Mouse (Mus musculus): ENCODE measurements around the gene Ctbp2. TPM values are rescaled to one million over a fixed set of nuclear protein-coding genes. Genes with fewer than 3 reads are reported as not detected.

Ctbp2 gene
- total RNA-seq, 1 experiment from 2014 or later = 45.4 TPM

DNA sequence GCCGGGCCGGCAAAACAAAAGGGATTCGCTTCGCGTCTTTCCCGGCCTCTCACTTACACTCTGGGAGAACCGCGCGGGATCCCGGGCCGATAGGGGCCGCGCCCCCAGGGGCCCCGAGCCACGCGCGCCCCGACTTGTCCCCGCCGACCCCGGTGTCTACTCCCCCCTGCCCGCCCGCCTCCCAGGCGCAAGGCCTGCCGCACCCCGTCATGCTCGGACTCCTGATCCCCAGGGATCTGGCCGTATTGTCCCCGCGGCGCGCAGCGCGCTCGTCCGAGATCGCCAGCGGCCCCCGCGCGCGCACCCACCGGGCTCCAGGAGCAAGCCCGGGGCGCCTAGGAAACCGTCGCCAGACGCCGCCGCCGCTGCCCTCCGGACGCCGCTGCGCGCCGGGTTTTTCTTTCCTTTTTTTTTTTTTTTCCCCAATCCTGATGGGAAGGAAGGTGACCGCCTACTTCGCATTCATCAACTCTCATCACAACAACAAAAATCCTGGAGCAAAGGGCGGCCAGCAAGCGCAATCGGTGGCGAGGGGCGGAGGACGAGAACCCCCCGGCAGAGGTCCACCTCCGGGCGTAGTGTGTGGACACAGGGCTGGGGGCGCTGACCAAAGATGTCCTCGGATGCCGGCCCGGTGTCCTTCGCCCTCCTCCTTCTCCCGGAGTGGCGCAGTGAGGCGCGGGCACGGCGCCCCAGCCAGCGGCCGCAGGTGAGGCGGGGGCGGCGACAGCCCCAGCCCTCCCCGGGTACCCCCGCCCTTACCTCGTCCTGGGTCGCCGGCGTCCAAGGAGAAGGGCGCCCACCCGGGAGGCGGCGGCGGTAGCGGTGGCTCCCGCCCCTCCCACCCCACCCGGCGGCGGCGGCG lies 1.5 kb downstream of the Ctbp2 start:
- no peak for ATAC-seq (replicated peaks in 1 of 2; ENCODE audit: insufficient read depth in 1 of 2, low FRiP score in 2 of 2, low TSS enrichment in 1 of 2, low read depth in 1 of 2, poor library complexity in 2 of 2, severe bottlenecking in 2 of 2)

DNA sequence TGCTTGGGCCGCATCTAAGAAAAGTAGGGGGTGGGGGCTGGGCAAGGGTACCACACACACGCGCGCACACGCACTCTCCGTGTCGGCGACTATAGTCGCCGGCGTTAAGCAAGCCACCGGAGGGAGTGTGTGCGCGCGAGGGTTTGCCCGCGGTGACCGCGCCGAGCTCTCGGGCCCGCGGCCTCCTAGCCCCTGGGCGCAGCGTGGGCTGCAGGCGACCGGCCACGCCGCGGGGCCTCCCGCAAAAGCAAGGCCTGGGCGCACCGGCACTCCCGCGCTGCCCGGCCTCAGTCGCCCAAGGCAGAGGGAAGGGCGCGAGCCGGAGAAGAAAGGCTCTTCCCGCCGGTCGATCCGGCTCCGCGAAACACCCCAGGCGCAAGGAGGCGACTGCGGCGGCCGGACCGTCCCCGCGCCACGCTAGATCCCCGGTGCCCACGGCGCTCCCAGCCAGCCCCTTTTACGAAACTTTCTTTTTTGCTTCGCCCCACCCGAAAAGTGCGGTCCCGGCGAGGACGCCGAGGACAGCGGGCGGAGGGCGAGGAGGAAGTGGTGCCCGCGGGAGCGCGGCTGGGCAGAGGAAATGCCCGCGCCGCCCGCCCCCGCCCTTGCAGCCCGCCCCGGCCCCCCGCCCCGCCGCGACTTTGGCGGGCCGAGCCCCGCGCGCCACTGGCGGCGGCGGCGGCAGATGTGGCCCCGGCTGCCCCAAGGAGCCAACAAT lies 2.3 kb downstream of the Ctbp2 start:
- ATAC-seq (replicated peaks in 1 of 2; ENCODE audit: insufficient read depth in 1 of 2, low FRiP score in 2 of 2, low TSS enrichment in 1 of 2, low read depth in 1 of 2, poor library complexity in 2 of 2, severe bottlenecking in 2 of 2) = no peak

DNA sequence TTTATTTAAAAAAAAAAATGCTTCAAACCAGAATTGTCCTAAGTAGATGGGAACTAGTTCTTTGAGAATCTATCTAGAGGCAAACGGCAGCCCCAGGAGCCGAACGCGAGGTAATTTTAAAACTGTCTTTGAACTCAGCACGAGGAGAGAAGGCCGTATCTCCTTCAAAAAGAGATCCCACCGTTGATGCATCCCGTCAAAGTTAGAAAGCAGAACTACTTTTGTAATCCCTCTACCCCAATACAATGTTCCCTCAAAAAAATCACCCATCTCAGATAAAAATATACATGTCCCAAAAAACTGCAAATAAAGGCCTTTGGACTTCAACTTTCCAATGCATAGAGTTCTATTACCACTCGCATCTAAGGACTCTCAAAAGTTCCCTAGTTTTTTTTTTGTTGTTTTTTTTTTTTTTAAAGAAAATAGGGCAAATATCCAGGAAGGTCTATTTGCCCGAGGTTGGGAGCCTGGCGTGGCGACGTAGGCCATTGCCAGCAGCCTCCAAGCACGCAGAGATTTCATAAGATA lies 3.0 kb downstream of the Ctbp2 start:
- ATAC-seq (replicated peaks in 1 of 2; ENCODE audit: insufficient read depth in 1 of 2, low FRiP score in 2 of 2, low TSS enrichment in 1 of 2, low read depth in 1 of 2, poor library complexity in 2 of 2, severe bottlenecking in 2 of 2) = no peak

DNA sequence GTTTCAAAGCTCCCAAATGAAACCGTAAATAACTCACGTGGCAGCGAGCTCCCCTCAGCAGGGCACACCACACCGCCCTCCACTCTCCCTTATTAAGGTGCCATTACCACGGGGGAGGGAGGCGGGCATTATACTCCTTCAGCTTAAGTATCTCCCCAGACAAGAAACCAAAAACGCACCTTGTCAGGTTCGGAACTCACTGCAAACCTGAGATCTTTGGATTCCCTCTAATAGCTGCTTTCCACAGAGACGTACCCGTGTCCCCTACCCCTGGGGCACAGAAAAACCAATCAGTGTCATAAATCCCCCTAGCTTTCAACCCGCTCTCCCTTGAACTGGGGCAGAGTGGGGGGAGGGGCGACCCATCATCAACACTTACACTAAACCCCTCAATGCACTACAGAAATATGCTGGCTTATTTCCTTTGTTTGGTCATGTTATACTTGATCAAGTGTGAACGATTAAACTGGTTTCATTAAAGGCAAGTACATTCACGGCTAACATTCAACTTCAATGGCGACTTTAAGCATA lies 3.9 kb downstream of the Ctbp2 start:
- ATAC-seq (replicated peaks in 1 of 2; ENCODE audit: insufficient read depth in 1 of 2, low FRiP score in 2 of 2, low TSS enrichment in 1 of 2, low read depth in 1 of 2, poor library complexity in 2 of 2, severe bottlenecking in 2 of 2) = no peak

DNA sequence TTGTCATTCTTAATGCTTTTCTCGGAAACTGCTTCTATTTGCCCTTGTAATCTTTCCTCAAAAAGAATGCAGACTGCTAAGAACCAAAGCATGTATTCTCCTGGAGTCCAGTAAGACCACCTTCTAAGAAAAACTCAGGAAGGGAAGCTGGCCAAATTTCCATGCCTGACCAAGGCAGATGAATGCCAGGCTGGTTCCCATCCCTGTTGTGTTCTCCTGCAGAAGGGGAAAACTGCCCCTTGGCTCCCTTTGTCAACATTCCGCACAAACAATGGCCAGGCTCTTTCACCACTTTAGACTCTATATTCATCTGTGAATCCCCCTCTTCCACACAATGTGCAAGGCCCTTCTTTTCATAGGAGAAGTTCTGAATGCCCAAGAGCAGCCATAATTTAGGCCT lies 6.3 kb downstream of the Ctbp2 start:
- no peak for ATAC-seq (replicated peaks in 1 of 2; ENCODE audit: insufficient read depth in 1 of 2, low FRiP score in 2 of 2, low TSS enrichment in 1 of 2, low read depth in 1 of 2, poor library complexity in 2 of 2, severe bottlenecking in 2 of 2)

DNA sequence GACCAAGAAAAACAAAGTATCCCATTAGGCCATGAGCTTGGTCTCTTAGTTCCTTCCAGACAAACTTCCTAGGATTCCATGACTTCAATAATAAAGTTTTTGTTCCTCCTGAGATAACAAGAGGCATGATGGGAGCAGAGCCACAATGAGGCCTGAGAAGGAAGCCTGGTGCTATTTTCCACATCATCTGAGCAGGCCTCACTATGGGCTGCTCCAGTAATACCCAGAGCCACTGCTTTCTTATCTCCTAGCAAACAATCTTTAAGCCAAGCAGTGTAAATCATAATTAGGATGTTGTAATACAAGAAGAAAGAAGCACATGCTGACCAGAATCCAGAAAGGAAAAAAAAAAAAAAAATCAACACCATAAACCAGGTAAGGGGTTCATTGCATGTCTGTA lies 7.6 kb downstream of the Ctbp2 start:
- no peak for ATAC-seq (replicated peaks in 1 of 2; ENCODE audit: insufficient read depth in 1 of 2, low FRiP score in 2 of 2, low TSS enrichment in 1 of 2, low read depth in 1 of 2, poor library complexity in 2 of 2, severe bottlenecking in 2 of 2)

DNA sequence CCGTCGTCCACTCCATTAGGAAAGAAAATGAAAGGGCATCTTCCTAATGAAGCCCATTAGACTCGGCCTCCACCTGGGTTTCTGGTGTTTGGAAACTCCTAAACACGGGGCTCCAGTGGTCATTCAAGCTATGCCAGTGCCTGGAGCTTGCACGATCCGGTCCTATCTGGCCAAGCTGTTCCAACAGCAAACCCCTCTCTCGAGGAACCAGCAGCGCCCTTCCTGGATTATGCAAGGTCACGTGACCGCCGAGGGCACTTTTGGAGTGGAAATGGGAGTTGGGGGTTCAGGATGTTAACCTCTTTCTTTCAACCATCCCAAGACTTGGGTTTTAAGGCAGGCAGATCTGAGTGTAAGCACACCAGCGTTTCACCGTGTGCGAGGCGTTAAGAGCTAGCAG lies 8.3 kb downstream of the Ctbp2 start:
- no peak; a peak in 1 of 4 replicates for ATAC-seq (replicated peaks in 1 of 2; ENCODE audit: insufficient read depth in 1 of 2, low FRiP score in 2 of 2, low TSS enrichment in 1 of 2, low read depth in 1 of 2, poor library complexity in 2 of 2, severe bottlenecking in 2 of 2)

DNA sequence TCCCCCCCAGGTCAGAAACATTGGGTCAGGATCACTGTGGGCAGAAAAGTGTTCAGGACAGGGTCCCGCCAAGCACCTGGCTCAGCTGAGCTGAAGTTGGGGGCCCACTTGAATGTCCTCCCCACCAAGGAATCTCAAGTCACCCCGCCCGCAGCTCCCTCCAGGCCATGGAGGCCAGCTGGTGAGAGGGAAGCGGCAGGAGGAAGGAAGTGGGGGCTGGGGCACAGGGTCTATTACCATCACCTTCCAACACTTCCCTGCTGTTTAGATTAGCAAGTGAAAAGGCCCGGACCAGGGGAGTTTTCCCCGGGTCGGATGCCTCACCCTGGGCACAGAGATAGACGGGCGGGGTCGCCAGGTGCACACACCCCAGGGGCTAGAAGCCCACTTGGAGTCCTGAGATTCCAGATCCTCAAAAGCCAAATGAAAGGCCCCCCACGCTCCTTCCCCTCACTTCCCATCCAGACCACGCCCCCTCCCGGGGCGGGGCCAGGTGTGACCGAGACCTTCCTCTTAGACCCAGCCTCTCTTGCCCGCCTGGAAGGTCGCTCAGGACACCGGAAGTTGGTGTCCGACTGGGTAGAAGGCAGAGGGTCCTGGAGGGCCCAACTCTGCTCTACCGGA lies 9.2 kb downstream of the Ctbp2 start:
- ATAC-seq (replicated peaks in 1 of 2; ENCODE audit: insufficient read depth in 1 of 2, low FRiP score in 2 of 2, low TSS enrichment in 1 of 2, low read depth in 1 of 2, poor library complexity in 2 of 2, severe bottlenecking in 2 of 2) = peak; percentile 66 to 75; a peak in 3 of 4 replicates

DNA sequence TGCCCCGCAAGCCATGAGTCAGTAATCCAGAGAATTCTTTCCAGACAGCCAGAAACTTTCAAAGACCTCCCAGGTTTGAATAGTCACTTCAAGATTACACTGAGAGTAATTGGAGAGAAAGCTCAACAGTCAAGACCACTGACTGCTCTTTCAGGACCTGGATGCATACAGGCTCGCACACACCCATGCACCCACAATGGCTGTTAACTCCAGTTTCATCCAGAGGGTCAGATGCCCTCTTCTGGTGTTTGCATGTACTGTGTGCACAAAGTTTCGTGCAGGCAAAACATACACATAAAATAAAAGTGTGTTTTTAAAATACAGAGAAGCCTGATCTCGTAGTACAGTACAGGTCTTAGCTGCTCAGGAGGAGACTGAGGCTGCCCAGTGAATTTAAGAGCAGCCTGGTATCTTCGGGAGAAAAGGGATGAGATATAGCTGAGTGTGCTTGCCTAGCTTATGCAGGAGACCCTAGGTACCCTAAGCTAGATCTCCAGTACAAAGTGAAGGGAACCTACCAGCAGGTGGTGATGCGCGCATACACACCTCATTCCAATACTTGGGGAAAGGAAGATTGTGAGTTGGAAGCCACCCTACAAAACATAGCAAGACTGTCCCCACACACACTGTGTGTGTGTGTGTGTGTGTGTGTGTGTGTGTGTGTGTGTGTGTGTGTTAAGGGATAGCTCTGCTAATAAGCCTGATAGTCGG lies 10.8 kb downstream of the Ctbp2 start:
- no peak for ATAC-seq (replicated peaks in 1 of 2; ENCODE audit: insufficient read depth in 1 of 2, low FRiP score in 2 of 2, low TSS enrichment in 1 of 2, low read depth in 1 of 2, poor library complexity in 2 of 2, severe bottlenecking in 2 of 2)

DNA sequence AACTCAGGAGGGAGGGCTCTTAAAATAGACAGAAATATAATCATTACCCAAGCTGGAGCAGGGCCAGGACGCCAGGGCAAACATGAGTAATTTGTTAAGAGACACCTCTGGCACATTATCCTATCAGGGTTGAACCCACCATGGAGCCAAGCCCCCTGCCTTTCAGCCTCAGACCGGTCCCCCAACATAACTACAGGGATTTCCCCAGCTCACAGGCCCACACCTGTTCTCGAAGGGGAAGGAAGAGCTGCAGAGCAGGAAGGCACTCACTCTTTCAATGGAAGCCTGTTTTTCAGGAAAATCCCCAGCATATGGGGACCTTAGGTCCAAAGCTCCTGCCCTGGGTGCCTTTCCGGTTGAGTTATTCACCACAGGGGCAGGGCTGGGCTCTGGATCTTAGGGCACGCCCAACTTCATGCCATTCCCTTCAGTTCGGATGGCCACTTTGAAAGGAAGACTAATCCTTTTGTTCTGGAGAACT lies 11.8 kb downstream of the Ctbp2 start:
- no peak for ATAC-seq (replicated peaks in 1 of 2; ENCODE audit: insufficient read depth in 1 of 2, low FRiP score in 2 of 2, low TSS enrichment in 1 of 2, low read depth in 1 of 2, poor library complexity in 2 of 2, severe bottlenecking in 2 of 2)

DNA sequence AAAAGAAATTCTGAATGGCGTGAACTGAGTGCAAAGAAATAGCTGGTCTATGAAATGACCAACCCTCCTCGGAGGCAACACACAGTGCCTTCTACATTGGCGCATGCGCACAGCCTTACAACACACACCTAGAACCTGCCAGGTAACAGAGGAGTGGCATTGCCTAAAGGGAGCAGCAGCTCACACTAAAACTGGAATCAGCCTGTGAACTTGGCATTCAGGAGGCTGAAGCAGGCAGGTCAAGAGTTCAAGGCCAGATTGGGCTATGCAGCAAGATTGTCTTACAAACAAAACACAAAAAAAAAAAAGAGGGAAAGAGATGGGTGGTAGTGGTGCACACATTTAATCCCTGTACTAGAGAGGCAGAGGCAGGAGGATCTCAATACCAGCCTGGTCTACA lies 14.7 kb downstream of the Ctbp2 start:
- ATAC-seq (replicated peaks in 1 of 2; ENCODE audit: insufficient read depth in 1 of 2, low FRiP score in 2 of 2, low TSS enrichment in 1 of 2, low read depth in 1 of 2, poor library complexity in 2 of 2, severe bottlenecking in 2 of 2) = no peak

DNA sequence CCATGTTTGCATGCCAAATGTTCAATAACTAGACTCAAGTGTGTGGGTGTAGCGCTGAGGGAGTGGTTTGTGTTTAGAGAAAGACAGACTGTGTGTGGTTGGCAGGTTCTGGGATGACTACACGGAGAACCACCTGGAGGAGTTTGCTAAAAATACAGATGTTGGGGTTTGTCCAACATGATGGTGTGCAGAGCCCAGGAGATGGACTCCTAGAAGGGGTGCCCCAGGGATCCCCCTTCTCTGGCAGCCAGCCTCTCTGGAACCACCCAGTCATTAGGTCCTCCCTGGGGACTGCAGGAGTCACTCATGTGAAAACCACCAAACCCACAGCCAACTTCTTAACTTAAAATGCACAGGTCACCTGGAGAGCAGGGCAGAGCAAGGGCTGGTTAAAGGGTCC lies 15.5 kb downstream of the Ctbp2 start:
- ATAC-seq (replicated peaks in 1 of 2; ENCODE audit: insufficient read depth in 1 of 2, low FRiP score in 2 of 2, low TSS enrichment in 1 of 2, low read depth in 1 of 2, poor library complexity in 2 of 2, severe bottlenecking in 2 of 2) = no peak

DNA sequence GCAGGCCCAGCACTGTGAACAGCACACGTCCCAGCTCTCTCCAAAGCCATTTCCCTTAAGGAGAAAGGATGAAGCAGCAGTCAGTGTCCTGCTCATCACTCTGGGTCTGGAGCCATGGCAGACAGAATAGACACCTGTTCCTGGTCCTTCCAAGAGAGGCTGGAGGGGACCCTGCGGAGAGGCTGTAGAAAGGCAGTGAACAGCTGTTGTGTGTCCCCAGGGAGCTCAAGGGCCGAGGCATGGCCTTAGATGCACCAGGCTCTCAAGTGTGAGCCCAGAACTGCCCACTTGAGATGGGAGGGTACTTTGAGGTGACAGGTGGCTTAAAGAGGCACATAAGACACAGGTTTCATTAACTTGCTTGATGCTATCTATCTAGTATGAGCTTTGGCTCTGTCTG lies 21.6 kb downstream of the Ctbp2 start:
- ATAC-seq (replicated peaks in 1 of 2; ENCODE audit: insufficient read depth in 1 of 2, low FRiP score in 2 of 2, low TSS enrichment in 1 of 2, low read depth in 1 of 2, poor library complexity in 2 of 2, severe bottlenecking in 2 of 2) = no peak

DNA sequence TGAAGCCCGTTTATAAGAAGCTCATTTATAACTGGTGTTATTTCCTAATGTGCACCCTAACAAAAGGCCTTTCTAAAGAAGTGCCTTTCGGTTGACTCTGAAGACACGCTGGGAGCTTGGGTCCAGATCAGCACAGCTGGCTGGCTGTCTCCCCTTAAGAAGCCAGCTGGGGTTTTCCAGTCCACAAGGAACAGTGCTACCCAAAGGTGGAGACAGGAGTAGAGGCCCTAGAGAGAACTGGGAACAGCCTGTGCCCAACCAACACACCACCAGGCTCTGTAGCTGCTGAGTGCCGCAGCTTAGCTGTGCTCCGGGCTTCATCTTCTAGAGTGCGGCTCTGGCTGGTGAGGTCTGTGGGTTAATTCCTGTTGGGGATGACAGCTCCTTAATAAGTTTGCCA lies 23.1 kb downstream of the Ctbp2 start:
- 0 out of 4 replicates have a peak, but pooled peaks of 1 of the 2 experiments have one; percentile 22 for ATAC-seq (replicated peaks in 1 of 2; ENCODE audit: insufficient read depth in 1 of 2, low FRiP score in 2 of 2, low TSS enrichment in 1 of 2, low read depth in 1 of 2, poor library complexity in 2 of 2, severe bottlenecking in 2 of 2)

DNA sequence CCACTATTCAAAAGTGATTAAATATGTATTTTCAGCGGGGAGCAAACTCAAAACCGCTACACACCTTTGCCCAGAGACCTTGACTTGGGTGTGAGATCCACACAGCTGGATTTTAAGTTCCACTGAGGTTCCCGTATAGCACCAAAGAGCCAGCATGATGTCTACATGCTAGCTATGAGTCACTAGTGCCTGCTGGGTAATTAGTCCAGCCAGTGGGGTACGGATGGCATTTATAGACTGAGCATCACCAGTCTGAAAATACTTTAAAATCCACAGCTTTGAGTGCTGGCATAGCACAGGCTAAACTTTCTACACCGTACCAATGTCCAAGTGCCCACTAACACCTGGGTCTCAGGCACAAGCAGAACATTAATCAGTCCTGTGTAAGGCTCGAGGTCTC lies 24.0 kb downstream of the Ctbp2 start:
- ATAC-seq (replicated peaks in 1 of 2; ENCODE audit: insufficient read depth in 1 of 2, low FRiP score in 2 of 2, low TSS enrichment in 1 of 2, low read depth in 1 of 2, poor library complexity in 2 of 2, severe bottlenecking in 2 of 2) = no peak

DNA sequence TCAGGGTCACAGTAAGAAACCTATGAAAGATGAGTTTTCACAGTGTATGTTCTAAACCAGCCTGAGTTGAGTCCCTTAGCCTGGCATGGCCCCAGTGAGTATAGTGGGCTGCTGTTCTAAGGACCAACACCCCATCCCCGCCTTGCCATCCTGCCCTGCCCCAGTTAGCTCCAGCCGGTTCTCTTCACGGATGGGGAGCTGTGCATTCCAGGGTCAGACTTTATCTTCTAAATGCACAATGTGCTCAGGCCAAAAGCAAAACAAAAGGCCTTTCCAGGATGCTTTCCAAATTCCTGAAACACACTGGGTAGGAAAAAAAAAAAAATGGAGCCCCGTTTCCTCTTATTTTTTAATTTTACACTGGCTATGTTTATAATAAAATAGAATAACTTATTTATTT lies 24.9 kb downstream of the Ctbp2 start:
- no peak for ATAC-seq (replicated peaks in 1 of 2; ENCODE audit: insufficient read depth in 1 of 2, low FRiP score in 2 of 2, low TSS enrichment in 1 of 2, low read depth in 1 of 2, poor library complexity in 2 of 2, severe bottlenecking in 2 of 2)

DNA sequence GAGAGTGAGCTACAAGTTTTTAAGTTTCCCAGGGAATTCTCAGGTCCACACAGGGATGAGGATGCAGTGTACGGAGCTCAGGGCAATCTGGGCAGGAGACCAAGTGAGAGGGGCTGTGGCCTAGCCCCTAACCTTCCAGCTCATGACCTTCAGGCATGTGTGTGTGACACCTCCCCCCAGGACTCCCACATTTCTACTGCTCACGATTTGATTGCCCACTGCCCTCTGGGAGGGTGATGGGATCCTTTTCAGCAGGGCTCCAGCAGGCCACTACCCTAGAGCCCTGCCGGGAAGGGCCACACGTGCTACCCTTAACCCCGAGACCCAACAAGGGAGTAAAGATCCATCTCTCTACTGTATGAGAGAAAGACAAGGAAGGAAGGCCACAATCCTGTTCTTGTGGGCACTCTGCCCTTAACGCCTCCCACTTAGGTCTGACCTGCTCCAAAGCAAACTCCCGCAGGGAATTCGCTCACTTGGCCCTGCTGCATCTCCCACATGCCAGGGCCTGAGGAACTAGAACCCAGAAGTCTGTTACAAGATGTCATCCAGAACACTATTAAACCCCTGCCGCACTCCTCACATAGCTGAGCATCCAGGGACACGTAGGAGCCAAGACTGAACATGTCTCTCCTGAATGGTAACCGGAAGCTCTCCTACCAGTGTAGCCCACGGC lies 25.9 kb downstream of the Ctbp2 start:
- ATAC-seq (replicated peaks in 1 of 2; ENCODE audit: insufficient read depth in 1 of 2, low FRiP score in 2 of 2, low TSS enrichment in 1 of 2, low read depth in 1 of 2, poor library complexity in 2 of 2, severe bottlenecking in 2 of 2) = no peak

All from hematopoietic stem cell, adult 5-6 weeks (primary cell).